Mouse (Mus musculus) embryonic fibroblast, embryonic 13.5 days (primary cell): ENCODE measurements around the gene Btbd11.

Experiments
- CTCF ChIP-seq: IDR thresholded peaks from 2 replicates; pipeline ENCODE4 v1.5.1; 2011; ENCODE audit warnings: mild to moderate bottlenecking, control low read depth, low read length, moderate library complexity, borderline replicate concordance; ENCODE audit not compliant: insufficient read depth
- POLR2A ChIP-seq: IDR thresholded peaks from 2 replicates; pipeline ENCODE4 v1.6.1; 2011; ENCODE audit warnings: low read depth, mild to moderate bottlenecking, control low read depth, low read length, moderate library complexity

DNA sequence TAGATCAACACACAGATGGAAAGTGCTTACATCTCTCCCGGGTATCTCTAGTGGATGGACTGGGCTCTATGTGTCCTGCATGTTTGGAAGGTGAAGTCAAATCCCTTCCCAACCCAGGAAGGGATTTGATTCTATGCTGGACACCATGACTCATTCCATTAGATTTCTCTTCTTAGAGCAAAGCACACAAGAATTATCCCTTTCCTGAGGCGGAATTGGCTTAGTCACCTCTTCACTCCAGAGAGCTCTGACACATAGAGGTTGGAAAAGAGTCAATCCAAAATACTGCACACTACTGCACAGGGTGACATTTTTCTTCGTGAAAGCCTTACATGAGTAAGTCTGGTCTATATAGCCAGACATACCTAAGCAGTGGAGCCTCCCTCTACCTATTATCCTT, 99.8 kb downstream of the Btbd11 start:
- no peak for TF ChIP-seq POLR2A
- TF ChIP-seq CTCF: no peak
